Mouse (Mus musculus) ovary, postnatal 36 days (tissue): ENCODE measurements around the gene Phf24.
"Not testable (repeated sequence)": the region's sequence is repeated elsewhere in the genome, so short reads cannot be mapped to it uniquely, and the experiment has no call there.

Experiments
- DNase-seq: peaks from one replicate; pipeline ENCODE4 v3.0.0; 2022; ENCODE audit warnings: low spot score, mixed read lengths

The Phf24 gene

DNA sequence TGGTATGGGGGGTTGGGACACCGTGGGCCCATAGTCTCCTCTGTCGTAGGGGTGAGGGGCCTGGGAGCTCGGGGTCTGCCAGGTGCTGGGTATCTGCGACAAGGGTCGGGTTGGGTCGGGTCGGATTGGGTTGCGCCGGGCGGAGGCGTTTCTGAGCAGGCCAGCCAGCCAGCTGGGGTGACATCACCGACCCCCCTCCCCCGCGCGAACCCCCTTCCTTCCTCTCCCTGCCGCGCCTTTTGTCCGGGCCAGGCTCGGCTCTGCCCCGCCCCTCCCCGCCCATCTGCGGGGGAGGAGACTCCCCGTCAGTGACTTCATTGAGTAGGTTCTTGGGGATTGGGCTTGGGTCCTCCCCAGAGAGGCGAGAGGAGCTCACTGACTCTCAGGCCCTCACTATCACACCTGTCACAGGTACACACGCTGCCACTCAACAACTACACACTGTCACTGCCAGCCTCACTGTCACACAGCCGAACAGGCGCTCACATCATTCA, 33.7 kb downstream of the Phf24 start:
- DNase-seq, result peak; percentile 78

DNA sequence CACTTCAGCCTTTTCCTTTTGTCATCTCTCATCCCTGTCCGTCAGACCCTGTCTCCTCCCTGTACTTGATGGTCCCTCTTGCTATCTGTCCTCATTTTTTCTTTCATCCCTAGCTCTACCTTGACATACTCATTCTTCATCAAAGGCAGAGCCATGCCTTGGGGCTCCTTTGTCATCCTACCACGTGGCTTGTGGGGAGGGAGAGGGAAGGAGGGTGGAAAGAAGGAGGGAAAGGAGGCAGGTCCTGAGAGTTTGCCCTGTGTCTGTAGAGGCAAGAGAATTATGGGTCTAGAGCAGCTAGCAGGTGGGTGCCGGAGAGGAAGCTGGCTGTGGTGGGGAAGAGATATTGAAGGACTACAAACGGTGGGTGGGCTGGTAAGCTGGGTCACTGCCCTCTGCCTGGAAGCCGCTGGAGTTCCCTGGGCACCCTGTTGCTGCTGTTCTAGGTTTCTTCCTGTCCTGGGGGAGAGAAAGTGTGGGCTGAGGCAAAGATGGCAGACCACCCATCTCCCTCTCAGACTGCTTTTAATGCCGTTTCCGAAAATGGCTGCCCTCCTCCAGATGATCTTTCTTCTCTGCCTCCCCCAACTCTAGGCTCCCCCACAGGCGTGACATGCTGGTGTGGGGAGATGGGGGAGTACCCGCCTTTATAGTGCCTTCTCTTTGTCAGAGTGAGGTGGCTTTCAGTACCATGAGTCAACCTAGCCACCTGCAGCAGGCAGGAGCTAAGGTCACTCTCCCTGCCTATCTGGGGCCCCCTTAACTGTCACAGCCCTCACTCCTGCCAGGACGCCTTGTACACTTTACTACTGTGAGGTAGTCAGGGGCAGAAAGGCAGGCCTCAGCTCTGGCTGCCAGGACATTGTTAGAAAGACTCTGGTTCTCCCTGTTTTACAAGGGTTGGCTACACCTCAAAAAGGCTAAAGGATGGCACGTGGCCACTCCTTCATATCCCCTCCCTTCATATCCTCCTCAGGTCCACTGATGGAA, 35.0 kb downstream of the Phf24 start:
- DNase-seq, result no peak

DNA sequence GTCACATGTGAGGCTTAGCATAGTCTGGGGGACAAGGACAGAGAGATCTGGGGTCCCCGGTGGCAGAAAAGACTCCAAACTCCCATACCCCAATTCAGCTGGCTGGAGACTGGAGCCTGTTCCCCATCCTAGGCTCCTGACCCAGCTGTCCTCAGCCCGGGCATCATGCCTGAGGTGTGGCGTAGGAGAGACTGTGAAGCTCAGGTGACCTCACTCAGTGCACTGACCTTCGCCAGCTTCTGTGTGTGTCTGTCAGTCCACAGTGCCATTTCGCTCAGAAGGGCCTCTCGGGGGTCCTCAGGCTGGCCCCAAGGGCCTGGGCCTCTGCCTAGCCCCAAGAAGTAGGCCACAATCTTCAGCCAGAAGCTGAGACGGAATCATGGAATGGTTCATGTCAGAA, 36.1 kb downstream of the Phf24 start:
- no peak for DNase-seq

DNA sequence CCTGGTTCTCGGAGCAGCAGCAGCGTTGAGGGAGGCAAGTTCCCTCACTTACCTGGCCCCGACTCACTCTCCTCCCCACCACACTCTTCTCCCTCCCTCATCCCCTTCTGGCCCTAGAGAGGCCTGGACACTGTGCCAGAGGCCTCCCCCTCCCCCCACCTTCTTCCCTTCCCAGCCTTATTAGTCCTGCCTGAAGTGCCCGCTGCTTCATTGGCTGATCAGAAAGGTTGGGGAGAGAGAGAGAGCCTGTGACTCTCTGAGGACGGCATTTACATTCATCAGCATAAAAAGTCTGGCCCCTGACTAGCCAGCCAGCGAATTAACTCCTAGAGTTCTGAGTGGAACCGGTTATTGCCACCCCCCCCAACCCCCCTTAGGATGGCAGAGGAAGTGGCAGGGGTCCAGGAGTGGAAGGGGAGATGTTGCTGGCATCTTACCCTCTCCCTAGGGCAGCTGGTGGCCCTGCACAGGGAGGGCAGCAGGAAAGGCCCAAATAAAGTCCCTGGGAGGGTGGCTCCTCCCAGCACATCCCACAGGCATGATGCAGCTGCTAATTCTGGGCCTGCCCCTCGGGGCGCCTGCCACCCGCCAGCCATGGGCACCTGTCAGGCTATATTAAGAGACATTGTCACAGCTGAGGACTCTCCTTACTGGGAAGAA, 37.1 kb downstream of the Phf24 start:
- no peak for DNase-seq

DNA sequence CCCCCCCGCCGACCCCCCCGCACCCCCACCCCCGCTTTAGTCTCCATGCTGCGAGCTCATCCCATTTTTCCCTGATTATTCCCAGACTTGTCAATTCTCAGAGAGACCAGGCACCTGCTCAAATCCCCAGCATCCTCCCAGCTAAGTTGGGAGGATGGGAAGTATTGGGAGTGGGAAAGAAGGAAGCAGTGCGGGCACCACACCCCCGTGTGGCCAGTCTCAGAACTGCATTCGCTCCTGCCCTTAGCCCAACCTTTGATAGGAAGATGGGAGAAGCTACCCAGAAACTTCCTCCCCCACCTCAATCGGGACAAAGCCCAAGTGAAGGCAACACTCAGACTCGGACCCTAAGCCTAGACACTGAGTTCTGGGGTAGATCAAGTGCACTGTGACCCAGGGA, 37.8 kb downstream of the Phf24 start:
- peak; percentile 64 for DNase-seq

DNA sequence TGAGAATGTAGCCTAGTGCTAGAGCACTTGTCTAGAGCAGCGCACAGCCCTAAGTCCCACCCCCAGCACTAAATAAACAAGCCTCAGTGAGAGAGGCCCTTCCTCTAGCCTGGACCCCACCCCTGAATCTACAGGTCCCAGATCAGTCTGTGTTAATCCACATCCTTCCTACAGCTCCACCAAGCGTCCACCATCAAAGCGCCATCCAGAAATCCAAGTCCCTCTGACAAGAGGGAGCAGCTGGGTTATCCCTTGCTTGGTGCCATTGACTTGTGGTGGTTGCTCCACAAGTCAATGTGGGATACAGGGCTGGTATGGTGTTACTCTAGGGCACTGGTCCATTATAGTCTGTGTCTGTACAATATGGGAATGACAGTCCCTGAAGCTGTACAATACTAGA, 38.7 kb downstream of the Phf24 start:
- no peak for DNase-seq

DNA sequence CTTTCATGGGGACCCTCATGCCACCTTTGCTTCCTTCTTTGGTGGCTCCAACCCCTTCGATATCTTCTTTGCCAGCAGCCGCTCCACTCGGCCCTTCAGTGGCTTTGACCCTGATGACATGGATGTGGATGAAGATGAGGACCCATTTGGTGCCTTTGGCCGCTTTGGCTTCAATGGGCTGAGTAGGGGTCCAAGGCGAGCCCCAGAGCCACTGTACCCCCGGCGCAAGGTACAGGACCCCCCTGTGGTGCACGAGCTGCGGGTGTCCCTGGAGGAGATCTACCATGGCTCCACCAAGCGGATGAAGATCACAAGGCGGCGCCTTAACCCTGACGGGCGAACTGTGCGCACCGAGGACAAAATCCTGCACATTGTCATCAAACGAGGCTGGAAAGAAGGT, 40.1 kb downstream of the Phf24 start:
- DNase-seq, result no peak

DNA sequence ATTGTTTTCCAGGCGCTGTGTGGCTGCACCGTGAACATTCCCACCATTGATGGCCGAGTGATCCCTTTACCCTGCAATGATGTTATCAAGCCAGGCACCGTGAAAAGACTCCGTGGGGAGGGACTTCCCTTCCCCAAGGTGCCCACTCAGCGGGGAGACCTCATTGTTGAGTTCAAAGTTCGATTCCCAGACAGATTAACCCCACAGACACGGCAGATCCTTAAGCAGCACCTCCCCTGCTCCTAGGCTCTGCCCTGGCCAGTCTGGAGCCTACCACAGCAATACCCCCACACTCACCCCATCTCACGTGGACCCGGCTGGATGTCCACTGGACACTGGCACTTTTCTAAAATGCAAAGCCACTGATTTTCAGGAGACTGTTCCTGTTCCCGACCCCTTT, 40.8 kb downstream of the Phf24 start:
- DNase-seq, result no peak

DNA sequence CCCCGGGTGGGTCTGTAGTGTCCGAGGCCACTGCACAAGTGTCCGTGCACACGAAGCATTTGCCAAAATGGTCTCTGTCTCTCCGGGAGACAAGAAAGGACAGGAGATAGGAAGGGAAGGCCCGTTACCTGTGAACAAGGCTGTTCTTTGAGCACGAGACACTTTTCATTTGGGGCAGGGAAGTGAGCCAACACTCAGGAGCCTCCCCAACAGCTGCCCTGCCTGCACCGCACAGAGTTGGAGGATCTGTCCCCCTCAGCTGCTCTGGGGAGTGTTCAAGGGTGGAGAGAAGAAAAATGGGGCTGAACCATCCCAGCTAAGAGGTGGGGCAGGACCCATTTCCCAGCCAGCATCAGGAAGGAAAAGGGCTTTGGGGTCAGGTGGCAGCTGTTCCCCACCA, 41.5 kb downstream of the Phf24 start:
- no peak for DNase-seq

DNA sequence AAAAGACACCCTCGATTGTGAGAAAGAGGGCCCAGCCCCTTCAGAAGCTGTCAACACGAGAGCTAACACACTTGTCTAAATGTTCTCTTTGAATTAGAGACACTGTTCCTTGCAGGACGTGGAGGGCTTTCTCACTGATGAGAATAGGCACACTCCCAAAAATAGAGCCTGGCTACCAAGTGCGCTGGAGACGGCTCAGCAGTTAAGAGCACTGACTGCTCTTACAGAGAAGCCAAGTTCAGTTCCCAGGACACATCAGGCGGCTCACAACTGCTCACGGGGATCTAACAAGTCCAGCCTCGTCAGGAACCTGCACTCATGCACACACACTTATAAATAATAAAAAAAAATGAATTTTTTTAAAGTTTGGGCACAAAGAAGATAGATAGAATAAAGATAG, 42.5 kb downstream of the Phf24 start:
- no peak for DNase-seq

DNA sequence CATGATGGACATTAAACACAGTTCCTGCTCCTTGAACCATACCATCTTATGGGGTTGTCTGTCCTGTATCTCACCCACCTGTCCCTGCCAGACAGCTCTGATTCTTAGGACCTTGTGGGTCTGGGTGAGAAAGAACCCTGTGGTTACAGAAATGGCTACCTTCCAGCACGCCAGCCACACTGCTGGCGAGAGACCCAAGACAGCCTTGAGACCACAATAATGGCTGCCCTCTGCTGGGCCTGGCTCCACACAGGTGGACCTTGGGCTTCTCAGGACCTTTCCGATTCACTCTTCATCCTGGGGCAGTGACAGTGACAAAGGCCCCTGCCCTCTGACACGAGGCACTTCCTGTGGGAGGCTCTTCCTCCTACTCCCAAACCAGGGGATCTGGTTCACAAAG, 42.9 kb downstream of the Phf24 start:
- no peak for DNase-seq

DNA sequence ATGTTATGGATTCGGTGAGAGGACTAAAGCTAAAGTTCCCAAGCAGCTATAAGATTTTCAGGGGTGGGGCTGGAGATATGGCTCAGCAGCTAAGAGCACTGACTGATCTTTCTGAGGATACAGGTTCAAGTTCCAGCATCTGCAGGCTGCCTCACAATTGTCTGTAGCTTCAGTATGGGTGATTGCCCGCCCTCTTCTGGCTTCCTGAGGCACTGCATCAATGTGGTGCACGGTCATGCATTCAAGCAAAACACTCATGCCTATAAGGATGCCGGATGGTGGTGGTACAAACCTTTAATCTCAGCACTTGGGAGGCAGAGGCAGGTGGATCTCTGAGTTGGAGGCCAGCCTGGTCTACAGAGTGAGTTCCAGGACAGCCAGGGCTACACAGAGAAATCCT, 45.1 kb downstream of the Phf24 start:
- DNase-seq, result peak; percentile 48

DNA sequence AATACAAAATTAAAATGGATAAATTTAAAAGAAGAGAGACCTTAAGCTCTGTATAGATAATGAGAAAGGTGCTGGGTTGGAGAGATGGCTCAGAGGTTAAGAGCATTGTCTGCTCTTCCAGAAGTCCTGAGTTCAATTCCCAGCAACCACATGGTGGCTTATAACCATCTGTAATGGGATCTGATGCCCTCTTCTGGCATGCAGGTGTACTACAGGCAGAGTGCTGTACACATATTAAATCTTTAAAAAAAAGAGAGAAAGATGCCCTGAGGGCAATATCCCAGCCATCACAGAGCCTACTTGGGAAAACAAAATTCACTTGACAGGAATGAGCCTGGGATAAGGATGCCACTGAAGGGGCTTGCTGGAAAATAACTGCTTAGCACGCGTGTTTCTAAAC, 47.0 kb downstream of the Phf24 start:
- no peak for DNase-seq

DNA sequence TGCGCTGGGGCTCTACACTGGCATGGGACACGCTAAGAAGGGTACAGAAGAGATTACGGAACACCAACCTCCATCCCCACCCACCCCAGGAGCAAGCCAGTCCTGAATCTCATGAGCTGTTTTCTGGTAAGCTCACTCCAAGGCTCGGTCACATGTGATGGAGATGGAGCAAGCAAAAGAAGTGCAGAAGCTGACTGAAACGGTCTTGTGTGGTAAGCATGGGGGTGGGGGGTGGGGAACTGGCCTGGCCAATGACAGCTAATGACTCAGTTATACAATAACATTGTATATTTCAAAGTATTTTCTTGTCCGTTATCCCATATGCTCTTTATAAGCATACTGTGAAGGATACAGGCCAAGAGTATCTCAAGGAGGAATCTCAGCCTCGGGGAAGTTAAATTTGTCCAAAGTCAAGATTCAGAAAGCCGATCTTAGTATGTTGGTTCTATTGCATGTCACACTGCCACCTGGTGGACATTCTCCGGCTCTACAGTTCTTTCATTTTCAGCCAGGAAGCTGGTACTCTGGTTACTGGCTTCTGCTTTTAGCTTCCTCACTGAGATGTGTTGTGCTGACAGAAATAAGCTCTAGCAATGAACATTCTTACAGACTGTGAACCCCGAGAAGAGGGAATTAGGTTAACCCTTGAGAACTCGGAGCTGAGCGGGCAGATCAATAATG, 48.7 kb downstream of the Phf24 start:
- no peak for DNase-seq

DNA sequence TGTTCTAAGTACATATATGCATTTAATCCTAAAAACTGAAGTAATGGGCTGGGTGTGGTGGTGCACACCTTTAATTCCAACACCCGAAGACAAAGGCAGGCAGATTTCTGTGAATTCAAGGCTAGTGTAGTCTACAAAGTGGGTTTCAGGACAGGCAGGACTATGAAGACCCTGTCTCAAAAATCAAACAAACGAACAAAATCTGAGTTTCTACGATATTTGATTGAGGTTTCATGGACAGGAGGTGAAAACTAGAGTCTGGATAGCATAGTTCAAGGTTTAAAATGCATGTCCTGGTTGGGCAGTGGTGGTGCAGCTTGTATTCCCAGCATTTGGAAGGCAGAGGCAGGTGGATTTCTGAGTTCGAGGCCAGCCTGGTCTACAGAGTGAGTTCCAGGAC, 52.8 kb downstream of the Phf24 start, which contains the start of gene 1700022I11Rik:
Gene 1700022I11Rik (plus strand): TSS at position 301 of the 400 bp plus-strand sequence.
- DNase-seq, result no peak

DNA sequence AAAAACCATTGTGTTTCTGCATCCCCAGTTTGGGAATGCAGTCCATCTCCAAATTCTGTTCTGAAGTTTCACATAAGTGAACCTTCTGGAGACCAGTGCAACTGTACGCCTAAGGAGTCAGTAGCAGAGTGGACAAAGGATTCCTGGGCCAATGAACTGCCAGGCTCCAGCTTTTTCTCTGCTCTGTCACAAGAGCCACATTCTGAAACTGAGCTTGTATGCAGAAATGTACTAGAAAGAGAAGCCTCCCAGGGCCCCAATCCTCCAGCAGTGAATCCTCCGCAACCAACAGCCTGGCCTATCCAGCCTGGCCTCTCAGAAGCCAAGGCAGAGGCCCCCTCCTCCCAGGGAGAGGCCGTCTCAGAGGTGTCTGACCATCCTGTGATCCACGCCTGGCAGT, 56.5 kb downstream of the Phf24 start:
- no peak for DNase-seq

DNA sequence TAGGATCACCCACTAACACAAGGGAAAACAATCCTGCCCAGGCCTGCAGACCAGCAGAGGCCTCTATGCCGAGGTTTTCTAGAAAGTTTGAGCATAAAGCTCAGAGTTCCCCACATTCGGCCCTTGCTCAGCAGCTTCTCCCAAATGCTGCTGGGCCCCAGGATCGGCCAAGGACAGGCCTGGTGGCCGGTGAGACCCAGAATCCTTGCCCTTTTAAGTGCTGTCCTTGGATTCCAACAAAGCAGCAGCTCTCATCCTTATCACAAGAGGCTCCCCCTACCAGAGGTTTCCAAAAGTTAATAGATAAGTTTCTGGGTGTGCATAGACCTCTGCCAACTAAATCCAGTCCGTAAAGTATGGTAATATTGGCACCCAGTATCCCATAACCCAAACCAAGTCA, 57.4 kb downstream of the Phf24 start:
- no peak for DNase-seq

DNA sequence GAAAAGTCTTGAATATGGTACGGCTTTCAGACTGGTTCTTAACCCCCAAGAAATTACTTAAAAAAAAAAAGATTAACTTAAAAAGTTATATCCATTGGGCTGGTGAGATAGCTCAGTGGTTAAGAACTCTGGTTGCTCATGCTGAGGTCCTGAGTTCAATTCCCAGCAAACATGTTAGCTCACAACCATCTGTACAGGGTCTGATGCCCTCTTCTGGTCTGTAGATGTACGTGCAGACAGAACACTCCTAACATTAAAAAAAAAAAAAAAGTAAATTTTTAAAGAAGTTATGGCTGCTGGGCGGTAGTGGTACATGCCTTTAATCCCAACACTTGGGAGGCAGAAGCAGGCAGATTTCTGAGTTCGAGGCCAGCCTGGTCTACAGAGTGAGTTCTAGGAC, 61.6 kb downstream of the Phf24 start:
- DNase-seq, result no peak

DNA sequence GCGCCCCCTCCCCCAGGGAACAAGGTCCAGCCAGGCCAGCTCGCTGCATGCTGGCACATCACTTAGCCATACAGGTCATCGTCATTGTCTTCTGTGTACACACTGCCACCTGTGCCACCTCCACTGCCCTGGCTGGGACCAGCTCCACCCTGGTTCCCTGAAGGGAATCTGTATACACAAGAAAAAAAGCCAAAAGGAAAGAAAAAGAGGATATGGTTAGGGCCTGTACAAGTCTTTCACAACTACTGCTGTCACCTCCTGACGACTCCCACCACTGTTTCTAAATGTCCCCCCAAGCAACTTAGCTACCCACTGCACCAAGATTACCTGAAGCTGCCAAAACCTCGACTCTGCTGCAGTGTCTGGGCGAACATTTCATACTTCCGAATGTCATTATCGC, 64.0 kb downstream of the Phf24 start:
- DNase-seq, result not testable (repeated sequence)

DNA sequence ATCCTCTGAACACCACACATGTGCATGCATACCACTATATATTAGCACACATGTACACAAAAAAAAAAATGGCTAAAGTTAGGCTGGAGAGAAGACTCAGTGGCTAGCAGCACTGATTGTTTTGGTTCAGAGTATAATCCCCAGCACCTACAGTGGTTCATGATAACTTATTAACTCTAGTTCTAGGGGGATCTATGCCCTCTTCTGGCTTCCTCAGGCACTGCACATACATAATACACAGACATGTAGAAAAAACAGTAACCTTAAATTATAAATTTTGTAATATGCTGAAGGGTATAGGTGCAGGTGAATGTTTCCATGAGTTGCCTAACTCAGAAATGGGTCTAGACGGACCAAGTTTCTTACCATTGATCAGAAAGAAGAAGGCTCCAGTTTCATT, 71.8 kb downstream of the Phf24 start:
- DNase-seq, result no peak
